Mouse (Mus musculus) CD4-positive, CD25-positive, alpha-beta regulatory T cell, adult 2 months (primary cell): ENCODE measurements around the gene Gm14124.
"Not testable (repeated sequence)": the region's sequence is repeated elsewhere in the genome, so short reads cannot be mapped to it uniquely, and the experiment has no call there.

ENCODE experiments used
- DNase-seq: peaks from one replicate; pipeline ENCODE4 v3.0.0-alpha.2; 2012; ENCODE audit warnings: low read depth, low spot score

Gm14124 gene

DNA sequence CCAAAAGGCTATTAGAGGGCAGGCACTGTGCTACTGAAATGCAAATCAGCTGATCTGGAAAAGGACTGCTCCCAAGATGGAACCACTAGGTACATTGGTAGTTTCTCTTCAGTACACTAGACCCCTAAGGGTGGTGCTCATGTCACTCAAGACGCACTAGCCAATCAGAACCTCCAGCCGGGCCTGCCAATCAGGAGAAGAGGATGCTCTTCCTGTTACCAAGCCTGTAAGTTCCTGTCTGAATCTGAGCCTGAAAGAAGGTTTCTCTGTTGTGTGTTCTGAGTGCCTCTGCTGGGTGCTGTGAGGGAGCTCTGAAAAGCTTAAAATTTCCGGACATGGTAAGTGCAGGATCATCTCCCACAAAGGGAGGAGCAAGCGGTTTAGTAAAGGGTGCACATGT, at the start of gene Gm14124:
Gm14124 (plus strand) TSS at position 227 of the 400 bp plus-strand sequence.
- peak; percentile 5 for DNase-seq

DNA sequence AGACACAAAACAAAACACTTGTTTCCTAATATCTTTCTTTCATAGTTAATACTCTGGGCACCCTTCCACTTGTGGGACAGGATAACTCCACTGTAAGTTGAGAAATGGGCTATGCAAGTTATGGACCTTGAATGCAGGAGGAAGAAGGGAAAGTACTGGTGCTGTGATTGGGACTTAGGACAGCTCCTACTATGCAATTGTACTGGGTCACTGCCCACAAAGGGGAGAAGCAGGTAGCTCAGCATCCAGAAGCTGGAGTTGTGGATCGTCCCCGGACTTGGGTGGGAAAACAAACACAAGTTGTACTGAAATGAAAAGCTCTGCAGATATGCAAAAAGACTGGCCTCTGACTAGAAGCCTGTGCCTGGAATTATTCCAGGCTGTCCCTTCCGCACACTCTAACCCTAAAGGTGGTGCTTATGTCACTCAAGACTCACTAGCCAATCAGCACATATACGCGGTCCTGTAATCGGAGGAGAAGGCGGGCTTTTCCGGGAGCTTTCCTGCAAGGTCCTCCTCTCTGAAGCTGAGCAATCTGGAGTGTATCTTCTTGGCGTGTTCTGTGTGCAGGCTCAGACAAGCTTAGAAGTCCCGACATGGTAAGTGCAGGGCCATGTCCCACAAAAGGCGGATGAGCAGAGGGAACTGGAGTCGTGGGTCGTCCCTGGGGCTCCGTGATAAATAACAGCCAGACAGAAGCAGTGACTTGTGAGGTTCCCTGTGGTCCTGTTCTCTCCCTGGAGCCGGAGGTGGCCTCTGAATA, 39.5 kb upstream of the Gm14124 start, which contains the start of gene Zfp937:
Zfp937 (plus strand) TSS at position 474 of the 763 bp plus-strand sequence.
- DNase-seq: peak; percentile 35

DNA sequence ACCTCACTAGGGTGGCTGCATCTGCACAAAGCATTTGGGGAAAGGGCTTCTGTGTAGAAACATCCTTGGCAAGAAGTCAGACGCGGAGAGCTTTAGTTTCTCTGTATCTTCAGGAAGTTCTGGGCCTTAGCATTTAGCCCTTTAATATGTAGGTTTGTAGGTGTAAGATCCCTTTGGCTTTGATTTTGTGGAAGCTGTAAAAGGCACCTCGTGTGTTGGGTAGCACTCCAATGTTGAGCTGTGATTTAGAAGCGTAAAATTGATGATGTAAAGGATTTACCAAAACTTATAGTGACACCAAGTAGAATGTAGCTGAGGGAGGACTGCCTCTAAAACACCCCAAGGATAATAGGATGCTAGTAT, 39.0 kb upstream of the Gm14124 start:
- not testable (repeated sequence) for DNase-seq

DNA sequence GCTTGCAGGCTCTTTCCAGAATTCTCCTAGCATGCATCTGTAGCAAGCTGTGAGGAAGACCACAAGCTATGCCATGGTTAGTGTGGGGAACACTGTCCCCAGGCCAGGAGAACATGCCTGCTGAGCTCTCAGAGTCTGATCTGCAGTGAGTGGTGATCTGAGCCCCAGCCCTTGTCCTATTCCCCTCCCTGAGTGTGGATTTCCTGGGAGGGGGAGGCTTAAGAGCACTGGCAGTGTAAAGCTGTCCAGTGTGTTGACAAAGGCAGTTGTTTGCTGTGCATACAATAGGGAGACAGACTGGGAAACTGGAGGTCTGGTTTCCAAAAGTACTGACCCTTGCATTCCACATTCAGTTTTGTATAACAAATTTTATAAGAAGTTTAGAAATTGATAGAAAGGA, 34.1 kb upstream of the Gm14124 start:
- not testable (repeated sequence) for DNase-seq

DNA sequence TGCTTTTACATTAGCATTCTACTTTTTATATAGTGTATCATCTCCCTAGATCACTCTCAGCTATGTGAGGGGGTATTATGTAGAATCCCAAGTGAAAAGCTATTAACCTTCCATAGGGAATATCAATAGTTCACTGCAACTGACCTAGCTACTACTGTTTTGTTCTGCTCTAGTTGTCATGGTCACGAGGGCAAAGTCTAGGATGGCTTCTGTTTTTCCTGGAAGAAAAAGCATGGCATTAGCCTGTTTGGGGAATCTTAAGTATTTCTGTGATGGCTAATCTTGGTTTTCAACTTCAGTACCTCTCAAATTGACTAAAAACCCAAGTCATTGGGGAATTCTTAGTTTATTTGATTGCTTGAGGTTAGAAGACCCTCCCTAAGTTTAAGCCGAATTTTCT, 14.1 kb upstream of the Gm14124 start:
- no peak for DNase-seq

DNA sequence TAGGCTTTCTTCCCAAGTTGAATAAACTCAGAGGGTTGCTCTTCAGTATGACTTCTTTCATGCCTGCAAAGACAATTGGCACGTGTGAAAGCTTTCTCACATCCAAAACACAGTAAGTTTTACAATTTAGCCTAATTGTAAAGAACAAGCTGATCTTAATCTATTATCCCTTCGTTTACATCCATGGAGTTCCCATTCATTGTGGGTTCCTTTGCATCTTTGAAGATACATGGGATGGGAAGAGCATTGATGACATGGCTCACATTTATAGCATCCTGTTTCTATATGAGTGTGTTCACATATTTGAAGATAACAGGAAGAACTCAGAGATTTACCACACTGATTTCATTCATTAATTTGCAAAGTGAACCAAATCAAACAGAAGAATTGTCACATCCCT, 1.8 kb upstream of the Gm14124 start, which contains the start of gene Gm21994:
Gm21994 (minus strand) TSS at position 101 of the 400 bp plus-strand sequence.
- DNase-seq: not testable (repeated sequence)

DNA sequence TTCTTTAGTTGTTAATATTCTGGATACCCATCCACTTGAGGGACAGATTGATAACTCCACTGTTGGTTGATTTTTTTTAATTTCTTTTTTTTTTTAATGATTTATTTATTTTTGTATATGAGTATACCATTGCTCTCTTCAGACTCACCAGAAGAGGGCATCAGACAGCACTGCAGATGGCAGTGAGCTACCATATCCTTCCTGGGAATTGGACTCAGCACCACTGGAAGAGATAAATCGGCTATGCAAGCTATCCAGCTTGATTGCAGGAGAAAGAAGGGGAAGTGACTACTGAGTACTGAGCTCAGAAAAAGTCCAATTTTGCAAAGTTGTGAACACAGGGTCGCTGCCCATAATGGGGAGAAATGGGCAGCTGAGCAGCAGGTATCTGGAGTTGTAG, 456 bp upstream of the Gm14124 start:
- peak; percentile 3 for DNase-seq

DNA sequence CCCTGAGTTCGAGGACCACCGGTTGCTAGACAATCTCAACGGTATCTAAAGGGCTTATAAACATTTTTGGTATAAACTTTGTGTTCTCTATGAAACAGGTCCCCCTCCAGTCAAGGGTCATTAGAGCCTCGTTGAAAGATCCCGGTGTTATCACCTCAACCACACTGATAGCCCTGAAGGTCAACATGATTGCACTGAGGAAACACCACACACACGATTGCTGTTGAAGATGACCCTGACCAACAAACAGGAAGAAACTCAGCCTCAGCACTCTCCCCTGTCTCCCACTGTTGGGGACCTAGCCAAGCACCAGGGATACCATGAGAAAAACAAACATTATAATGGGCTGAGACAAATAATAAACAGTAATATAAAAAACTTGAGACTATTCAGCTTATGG, 36.4 kb downstream of the Gm14124 start:
- no peak for DNase-seq

DNA sequence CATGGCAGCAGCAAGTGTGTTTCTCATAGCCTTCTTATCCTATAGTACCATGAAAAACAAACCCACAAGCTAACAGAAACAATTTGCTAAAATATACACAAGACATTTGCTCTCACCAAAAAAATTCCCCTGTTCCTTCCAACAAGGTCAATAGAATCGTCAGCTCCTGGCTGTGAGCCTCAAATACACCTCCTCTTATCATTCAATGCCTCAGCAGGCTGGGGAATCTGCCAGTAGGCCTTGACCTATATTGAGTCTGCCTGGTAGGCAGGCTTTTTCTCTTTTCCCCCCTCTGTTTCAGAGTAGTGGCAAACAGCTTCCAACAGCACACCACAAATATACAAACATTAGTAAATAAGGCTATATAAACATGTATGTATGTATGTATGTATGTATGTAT, 41.8 kb downstream of the Gm14124 start:
- DNase-seq: no peak

DNA sequence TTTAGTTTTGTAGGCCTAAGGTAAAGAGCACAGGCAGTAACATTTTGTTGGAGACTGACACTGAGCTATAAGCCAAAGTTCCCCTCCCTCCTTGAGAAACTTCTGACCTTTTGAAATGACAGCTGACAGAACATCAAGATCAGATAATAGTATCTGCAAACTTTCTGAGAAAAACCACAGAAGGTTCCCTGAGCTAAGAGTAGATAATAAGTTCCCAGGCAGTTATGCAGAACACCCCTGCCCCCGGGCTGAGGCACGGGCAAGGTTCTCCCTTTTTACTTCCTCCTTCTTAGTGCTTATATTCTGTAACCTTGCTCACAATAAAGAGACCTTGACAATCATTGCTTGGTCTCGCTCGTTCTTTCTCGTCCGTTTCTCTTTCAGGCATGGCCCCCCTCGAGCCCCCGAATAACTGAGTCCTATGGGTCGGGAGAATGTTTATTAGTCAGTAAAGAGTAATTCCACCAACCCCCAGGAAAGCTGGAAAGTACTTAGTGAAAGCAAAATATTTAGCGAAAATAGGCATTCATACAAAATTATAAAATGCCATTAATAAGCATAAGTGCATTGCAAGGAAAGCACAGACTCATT, 50.0 kb downstream of the Gm14124 start:
- DNase-seq: peak; percentile 78

DNA sequence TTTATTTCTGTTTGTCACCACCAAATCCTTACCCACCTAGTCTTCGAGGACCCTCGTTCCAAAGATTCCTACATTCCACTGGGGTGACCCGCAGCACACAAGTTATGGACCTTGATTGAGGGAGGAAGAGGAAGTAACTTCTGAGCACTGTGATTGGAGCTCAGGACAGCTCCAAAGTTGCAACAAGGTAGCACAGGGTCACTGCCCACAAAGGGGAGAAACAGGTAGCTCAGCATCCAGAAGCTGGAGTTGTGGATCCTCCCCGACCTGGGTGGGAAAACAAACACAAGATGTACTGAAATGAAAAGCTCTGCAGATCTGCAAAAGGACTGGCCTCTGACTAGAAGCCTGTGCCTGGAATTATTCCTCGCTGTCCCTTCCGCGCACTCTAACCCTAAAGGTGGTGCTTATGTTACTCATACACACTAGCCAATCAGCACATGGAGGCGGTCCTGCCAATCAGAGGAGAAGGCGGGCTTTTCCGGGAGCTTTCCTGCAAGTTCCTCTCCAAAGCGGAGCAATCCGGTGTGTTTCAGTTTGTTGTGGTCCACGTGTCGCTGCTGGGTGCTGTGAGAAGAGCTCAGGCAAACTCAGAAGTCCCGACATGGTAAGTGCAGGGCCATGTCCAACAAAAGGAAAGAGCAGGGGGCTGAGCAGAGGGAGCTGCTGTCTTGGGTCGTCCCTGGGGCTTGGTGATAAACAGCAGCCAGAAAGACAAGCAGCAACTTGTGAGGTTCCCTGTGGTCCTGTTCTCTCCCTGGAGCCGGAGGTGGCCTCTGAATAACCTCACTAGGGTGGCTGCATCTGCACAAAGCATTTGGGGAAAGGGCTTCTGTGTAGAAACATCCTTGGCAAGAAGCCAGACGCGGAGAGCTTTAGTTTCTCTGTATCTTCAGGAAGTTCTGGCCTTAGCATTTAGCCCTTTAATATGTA, 53.9 kb downstream of the Gm14124 start:
- DNase-seq: peak; percentile 85

DNA sequence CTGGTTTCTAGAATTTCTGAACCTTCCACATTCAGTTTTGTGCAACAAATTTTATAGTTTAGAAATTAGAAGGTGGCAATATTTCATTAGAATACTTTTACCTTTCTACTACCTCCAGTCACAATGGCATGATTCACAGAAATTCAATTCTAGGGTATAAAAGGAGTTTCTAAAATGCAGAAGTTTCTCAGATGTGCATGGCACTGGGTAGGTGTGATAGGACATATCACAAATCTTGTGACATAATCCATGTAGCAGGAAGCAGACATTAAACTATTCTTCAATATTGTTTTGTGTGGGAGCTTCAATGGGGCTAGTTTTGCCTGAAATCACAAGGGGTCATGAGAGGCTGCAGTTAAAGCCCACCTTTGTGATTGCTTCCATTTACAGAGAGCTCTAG, 58.8 kb downstream of the Gm14124 start:
- DNase-seq: no peak

DNA sequence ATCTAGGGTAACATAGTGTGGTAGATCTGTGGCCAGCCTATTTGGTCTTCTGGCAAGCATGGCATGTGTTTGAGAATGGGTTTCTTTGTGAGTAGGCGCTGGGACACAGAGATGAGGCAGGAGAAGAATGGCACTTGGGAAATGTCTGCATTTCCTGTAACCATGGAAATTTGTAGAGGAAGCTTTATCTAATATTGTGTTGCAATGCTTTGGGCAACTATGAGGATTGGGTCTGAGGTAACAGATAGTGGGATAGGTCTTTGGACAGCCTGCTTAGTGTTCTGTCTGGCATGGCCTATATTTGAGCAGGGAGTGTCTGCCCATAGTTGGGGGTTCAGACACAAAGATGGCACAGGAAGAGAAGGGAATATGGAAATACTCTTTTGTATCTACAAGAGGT, 61.7 kb downstream of the Gm14124 start:
- DNase-seq: no peak
